Mouse (Mus musculus): ENCODE data around the gene 6720489N17Rik.
"Not testable (repeated sequence)": the region's sequence is repeated elsewhere in the genome, so short reads cannot be mapped to it uniquely, and the experiment has no call there.

The 6720489N17Rik gene

GRCm38 (mm10) chr13:62623577-62624276, at the start of gene 6720489N17Rik:
Gene 6720489N17Rik, minus strand, starts transcription at chr13:62624182.
- peak; percentile 78 to 83 for DNase-seq

GRCm38 (mm10) chr13:62653369-62653743, 29.4 kb upstream of the 6720489N17Rik start:
- no peak for DNase-seq

- peak; percentile 76 to 86 for DNase-seq
These were observed 28.8 kb upstream of the 6720489N17Rik start for GRCm38 (mm10) chr13:62652681-62653368.

- peak in 1 of 2 experiments; percentile 30 for DNase-seq
These were observed 3.1 kb upstream of the 6720489N17Rik start for GRCm38 (mm10) chr13:62627071-62627470.

- DNase-seq, result not testable (repeated sequence)
These were observed 289 bp upstream of the 6720489N17Rik start for GRCm38 (mm10) chr13:62624277-62624665.

- not testable (repeated sequence) for DNase-seq
These were observed 6.5 kb downstream of the 6720489N17Rik start for GRCm38 (mm10) chr13:62617449-62617848.

GRCm38 (mm10) chr13:62571099-62571498, 52.9 kb downstream of the 6720489N17Rik start, which contains the start of gene Zfp934:
Gene Zfp934, minus strand, starts transcription at chr13:62571199.
- not testable (repeated sequence) for DNase-seq

- peak in 1 of 2 experiments; percentile 11 for DNase-seq
These were observed 62.3 kb downstream of the 6720489N17Rik start for GRCm38 (mm10) chr13:62561696-62562095.

- peak; percentile 81 to 82 for DNase-seq
These were observed 65.5 kb downstream of the 6720489N17Rik start, which contains the start of gene Zfp935 for GRCm38 (mm10) chr13:62558189-62559110. Gene Zfp935, minus strand, starts transcription at chr13:62558511.
